Mouse (Mus musculus) limb, embryonic 12.5 days (tissue): ENCODE data around the gene Rps6kc1. TPM values are rescaled to one million over a fixed set of nuclear protein-coding genes. Genes with fewer than 3 reads are reported as not detected.

Experiments used
- ATAC-seq: fragments of 200-750 bp; cut with Nextera tagmentation; 2 replicates; pipeline ENCODE4 v1.8.0; 2017; ENCODE audit warnings: low read depth, moderate TSS enrichment; ENCODE audit not compliant: insufficient number of reproducible peaks, insufficient read depth, low FRiP score, low TSS enrichment
- H3K27ac ChIP-seq: fragments of 300-500 bp; sonication (generic); 2 replicates; pipeline ENCODE4 v1.5.1; 2016; ENCODE audit warnings: mild to moderate bottlenecking, moderate library complexity
- H3K27me3 ChIP-seq: fragments of 300-500 bp; sonication (generic); 2 replicates; pipeline ENCODE4 v1.6.1; 2016; ENCODE audit warnings: mild to moderate bottlenecking, moderate library complexity
- H3K36me3 ChIP-seq: fragments of 300-500 bp; sonication (generic); 2 replicates; pipeline ENCODE4 v1.6.1; 2016; ENCODE audit warnings: mild to moderate bottlenecking, moderate library complexity
- H3K4me1 ChIP-seq: fragments of 300-500 bp; sonication (generic); replicated peaks from 2 replicates; pipeline ENCODE4 v1.6.1; 2016
- H3K4me2 ChIP-seq: fragments of 300-500 bp; sonication (generic); 2 replicates; pipeline ENCODE4 v1.6.1; 2016; ENCODE audit warnings: mild to moderate bottlenecking, moderate library complexity
- H3K4me3 ChIP-seq: fragments of 300-500 bp; sonication (generic); replicated peaks from 2 replicates; pipeline ENCODE4 v1.5.1; 2016; ENCODE audit warnings: mild to moderate bottlenecking
- H3K9ac ChIP-seq: fragments of 300-500 bp; sonication (generic); replicated peaks from 2 replicates; pipeline ENCODE4 v1.6.1; 2016; ENCODE audit warnings: mild to moderate bottlenecking, moderate library complexity
- H3K9me3 ChIP-seq: fragments of 300-500 bp; sonication (generic); 2 replicates; pipeline ENCODE4 v1.6.1; 2016; ENCODE audit warnings: mild to moderate bottlenecking, moderate library complexity
- WGBS: fragments of 180-500 bp; shearing (Covaris S2); methylation state at CpG from one replicate; pipeline ENCODE4 v1.1.7; 2016; 5-methylcytosine and 5-hydroxymethylcytosine counted together
- polyA plus RNA-seq: library from polyadenylated mRNA; unstranded; fragments of >200 nt; fragmentation: Nextera tagmentation; extraction: Ambion mirVana; gene quantifications from 2 replicates; pipeline ENCODE4 v1.2.1, GENCODE M21; 2016

Gene Rps6kc1
- polyA plus RNA-seq, 1 experiment from 2014 or later, result 17.8 TPM

DNA sequence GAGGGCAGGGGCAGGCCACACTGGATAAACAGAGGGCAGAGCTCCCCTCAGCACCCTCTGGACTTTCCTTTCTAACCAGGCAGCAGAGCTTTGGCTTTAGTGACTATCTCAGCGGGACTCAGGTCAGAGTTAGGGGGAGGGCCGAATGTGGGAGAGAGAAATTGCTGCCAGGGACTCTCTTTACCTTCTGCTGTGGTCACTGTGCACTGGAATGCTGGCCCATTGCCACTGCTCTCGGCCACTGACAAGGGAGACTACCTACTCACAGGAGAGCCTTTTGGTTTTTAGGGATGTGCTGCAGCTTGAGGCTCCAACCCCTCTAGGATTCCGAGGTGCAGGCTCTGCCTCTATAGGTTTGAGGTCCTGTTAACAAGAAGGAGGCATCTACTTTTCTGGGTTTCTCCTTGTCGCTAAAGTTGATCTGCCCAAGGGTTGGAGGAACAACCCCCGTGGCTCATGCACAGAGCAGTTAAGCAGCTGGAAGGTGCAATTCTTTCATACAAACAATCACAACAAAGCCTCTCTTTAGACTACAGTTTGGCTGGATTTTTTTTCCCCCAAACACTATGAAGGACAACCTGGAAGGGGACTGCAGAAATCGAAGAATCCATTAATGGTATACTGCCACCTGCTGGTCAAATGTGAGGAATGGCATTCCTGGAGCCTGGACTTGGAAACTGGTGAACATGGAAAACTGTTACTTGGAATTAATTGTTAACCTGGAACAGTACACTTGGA, 114.7 kb downstream of the Rps6kc1 start:
- WGBS, result 60% methylated on average over 7 of the region's 7 CpGs
- no peaks in the 10 kb centered on the region for H3K27me3 ChIP-seq
- no peak overlapping the region for H3K4me3 ChIP-seq
- no peaks in the 10 kb centered on the region for H3K9me3 ChIP-seq
- H3K27ac ChIP-seq, result no peak overlapping the region
- peaks cover 5% of the 10 kb centered on the region; the same call in 1 of the 2 replicates for H3K4me1 ChIP-seq
- no peak overlapping the region for H3K9ac ChIP-seq
- no peak overlapping the region for H3K4me2 ChIP-seq
- no peak for ATAC-seq
- H3K36me3 ChIP-seq, result peaks cover 26% of the 10 kb centered on the region

DNA sequence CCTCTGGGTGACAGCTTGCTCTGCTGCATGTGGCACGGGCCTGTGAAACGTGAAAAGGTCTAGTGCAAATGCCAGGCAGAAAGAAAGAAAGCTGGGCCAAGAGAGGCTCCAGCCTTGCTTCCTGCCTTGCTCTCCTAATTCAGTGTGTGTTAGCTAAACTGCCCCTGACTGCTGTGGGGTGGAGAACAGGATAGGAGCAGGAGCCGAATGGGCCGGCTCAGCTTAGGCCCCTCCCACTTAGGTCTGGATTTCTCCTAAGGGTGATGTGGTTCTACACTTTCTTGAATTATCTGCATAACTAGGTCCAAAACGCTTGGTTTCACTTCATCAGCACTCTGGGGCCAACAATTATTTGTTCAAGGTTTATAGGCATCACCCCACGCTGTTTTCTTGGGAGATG, 119.9 kb downstream of the Rps6kc1 start:
- Histone ChIP-seq H3K9ac (no peak overlapping the region), H3K27ac (no peak overlapping the region), H3K4me3 (no peak overlapping the region), H3K9me3 (no peaks in the 10 kb centered on the region), H3K4me1 (peaks cover 7% of the 10 kb centered on the region; the same call in 1 of the 2 replicates), H3K4me2 (no peak overlapping the region), H3K27me3 (no peaks in the 10 kb centered on the region), H3K36me3 (no peaks in the 10 kb centered on the region)
- WGBS, result 79% methylated on average over 6 of the region's 6 CpGs
- ATAC-seq, result 0 out of 2 replicates have a peak, but pooled peaks have one; percentile 47

DNA sequence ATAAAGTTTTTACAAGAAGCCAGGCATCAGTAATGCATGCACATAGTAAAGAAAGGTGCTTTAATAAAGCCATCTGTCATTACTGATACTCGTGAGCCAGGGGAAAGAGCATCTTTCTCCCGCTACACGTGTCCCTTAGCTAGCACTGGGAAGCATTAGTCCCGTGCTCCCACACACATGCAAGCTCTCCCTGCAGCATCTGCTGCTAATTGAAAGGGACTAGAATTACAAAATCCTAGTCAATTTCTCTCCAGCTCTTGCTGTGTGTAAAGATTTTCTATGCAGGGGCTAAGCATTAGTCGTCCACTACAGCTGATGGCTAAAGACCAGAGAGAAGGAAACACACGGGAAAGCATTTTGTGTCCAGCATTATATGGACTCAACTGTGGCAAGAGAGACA, 120.8 kb downstream of the Rps6kc1 start:
- no peak overlapping the region for H3K9ac ChIP-seq
- no peaks in the 10 kb centered on the region for H3K9me3 ChIP-seq
- no peaks in the 10 kb centered on the region for H3K27me3 ChIP-seq
- peaks cover 6% of the 10 kb centered on the region; the same call in 1 of the 2 replicates for H3K4me1 ChIP-seq
- H3K27ac ChIP-seq, result no peak overlapping the region
- H3K4me2 ChIP-seq, result no peak overlapping the region
- H3K4me3 ChIP-seq, result no peak overlapping the region
- WGBS, result 72% methylated on average over 6 of the region's 6 CpGs
- H3K36me3 ChIP-seq, result 0 out of 2 replicates have a peak, but pooled peaks cover 3% of the 10 kb centered on the region
- ATAC-seq, result no peak

DNA sequence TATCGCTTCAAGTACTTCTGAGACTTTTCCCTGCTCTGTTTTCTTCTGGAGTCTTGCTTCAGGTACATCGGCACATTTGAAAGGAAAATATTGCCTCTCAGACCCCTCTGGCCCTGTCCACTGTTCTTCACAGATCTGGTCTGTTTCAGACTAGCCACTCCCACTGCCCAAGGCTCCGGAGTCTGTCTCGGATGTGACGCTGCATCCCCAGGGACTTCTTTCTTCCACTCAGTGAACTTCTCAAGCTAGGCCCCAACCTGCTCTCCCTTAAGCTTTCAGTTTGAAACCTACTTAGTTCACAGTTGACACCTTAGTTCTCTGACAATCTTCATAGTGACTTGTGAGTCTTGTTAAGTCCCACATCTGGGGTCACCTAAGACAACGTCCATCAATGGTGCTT, 133.9 kb downstream of the Rps6kc1 start:
- WGBS, result 79% methylated on average over 6 of the region's 6 CpGs
- Histone ChIP-seq H3K4me2 (no peak overlapping the region), H3K4me1 (0 out of 2 replicates have a peak, but pooled peaks cover 8% of the 10 kb centered on the region), H3K9me3 (no peaks in the 10 kb centered on the region), H3K9ac (no peak overlapping the region), H3K27me3 (no peaks in the 10 kb centered on the region), H3K27ac (no peak overlapping the region), H3K36me3 (peaks cover 36% of the 10 kb centered on the region), H3K4me3 (no peak overlapping the region)
- ATAC-seq, result no peak

DNA sequence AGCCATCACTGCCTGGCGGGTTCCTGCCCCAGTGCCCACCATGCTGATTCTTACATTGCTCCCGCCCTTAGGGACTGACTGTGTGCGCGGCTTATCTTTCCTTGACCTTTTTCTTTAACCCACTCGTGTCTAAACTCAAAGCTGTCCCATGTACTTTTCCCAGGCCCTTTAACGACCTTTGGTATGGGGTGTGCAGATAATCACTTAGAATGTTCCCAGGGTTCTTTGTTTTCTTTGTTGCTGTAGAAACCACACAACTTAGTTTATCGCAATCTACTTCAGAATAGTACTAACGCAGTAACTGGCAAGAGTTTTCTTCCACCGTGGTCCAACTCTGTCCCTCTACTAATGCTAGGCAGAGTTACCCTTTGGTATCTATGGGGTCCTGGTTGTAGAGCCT, 135.3 kb downstream of the Rps6kc1 start:
- Histone ChIP-seq H3K4me2 (no peak overlapping the region), H3K9ac (no peak overlapping the region), H3K27me3 (no peaks in the 10 kb centered on the region), H3K36me3 (peaks cover 30% of the 10 kb centered on the region), H3K4me3 (no peak overlapping the region), H3K9me3 (no peaks in the 10 kb centered on the region), H3K27ac (no peak overlapping the region), H3K4me1 (0 out of 2 replicates have a peak, but pooled peaks cover 8% of the 10 kb centered on the region)
- ATAC-seq, result no peak
- 89% methylated on average over 9 of the region's 9 CpGs for WGBS

DNA sequence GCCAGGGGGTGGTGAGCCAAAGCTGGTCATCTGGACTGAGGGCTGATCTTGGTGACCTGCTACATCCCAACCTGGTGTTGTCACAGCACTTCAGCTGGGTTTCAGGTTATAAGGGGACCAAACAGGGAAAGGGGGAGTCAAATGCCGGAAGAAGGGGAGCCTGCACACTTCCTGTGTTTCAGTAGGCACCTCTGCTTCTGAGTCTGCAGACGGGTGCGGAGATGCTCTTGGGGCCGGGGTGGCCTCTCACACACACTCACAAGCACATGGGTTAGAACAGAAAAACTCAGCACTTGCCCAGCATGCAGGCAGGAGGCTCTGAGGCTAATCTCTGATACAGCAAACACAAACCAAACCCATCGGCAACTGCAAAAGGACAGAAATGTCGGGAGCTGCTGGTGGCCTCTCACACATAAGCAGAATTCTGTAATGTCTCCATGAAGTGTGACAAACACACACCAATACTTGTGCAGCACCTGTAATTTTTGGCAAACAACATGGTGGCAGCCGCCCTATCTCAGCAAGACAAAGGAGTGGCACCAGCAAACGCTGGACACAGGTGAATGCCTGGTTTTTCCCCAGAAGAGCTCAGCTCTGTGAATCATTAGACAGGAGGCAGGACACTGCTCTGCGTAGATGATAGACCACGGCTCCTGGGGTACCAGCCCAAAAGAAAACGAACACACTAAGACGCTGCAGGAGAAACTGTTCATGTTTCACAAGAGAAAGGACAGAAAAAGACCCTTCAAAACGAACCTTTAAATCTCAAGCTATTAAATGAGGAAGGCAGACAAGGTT, 139.3 kb downstream of the Rps6kc1 start:
- Histone ChIP-seq H3K4me2 (no peak overlapping the region), H3K4me3 (no peak overlapping the region), H3K9me3 (no peaks in the 10 kb centered on the region), H3K27ac (no peak overlapping the region), H3K4me1 (no peaks in the 10 kb centered on the region; the same call in 1 of the 2 replicates), H3K27me3 (no peaks in the 10 kb centered on the region), H3K9ac (no peak overlapping the region), H3K36me3 (peaks cover 19% of the 10 kb centered on the region)
- no peak for ATAC-seq
- WGBS, result 82% methylated on average over 13 of the region's 13 CpGs

DNA sequence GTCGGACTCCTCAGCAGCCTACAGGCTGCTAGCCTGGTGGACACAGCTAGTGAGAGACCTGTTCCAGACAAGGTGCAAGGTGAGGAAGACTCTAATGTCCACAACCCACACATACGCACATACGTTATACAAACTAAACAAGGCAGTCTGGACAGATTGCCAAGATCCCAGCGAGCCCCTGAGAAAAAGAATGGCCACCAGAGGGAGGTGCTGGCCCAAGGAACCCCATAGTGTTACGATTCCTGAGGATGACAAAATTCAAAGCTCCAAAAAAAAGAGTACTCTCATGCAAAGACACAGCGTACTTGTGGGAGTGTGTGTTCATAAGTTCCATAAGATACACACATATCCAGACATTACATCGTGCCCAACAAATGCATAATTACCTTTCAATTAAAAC, 141.8 kb downstream of the Rps6kc1 start:
- no peak for ATAC-seq
- no peak overlapping the region for H3K4me2 ChIP-seq
- H3K27ac ChIP-seq, result no peak overlapping the region
- no peak overlapping the region for H3K9ac ChIP-seq
- no peaks in the 10 kb centered on the region for H3K27me3 ChIP-seq
- H3K4me3 ChIP-seq, result no peak overlapping the region
- no peaks in the 10 kb centered on the region; the same call in 1 of the 2 replicates for H3K4me1 ChIP-seq
- no peaks in the 10 kb centered on the region; the same call in 1 of the 2 replicates for H3K9me3 ChIP-seq
- H3K36me3 ChIP-seq, result peaks cover 7% of the 10 kb centered on the region
- WGBS, result 81% methylated on average over 7 of the region's 7 CpGs

DNA sequence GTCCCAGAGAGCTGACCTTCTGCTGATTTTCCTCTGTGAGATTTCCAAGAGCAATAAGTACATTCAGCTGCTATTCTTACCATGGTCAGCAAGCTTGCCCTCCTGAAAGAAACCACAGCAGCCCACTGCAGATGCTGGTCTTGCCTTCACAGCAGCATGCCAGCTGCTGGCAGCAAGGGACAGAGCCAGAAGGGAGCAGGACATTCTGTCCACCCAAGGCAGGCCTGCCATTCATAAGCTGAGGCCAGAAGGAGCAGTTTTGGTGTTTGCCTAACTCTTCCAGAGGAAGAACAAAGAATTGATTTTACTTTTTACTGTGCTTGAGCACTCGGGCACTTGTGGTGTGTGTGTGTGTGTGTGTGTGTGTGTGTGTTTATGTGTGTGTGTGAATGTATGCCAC, 143.3 kb downstream of the Rps6kc1 start:
- Histone ChIP-seq H3K4me2 (no peak overlapping the region), H3K36me3 (peaks cover 5% of the 10 kb centered on the region), H3K4me3 (no peak overlapping the region), H3K27me3 (no peaks in the 10 kb centered on the region), H3K27ac (no peak overlapping the region), H3K9ac (no peak overlapping the region), H3K9me3 (no peaks in the 10 kb centered on the region; the same call in 1 of the 2 replicates), H3K4me1 (no peaks in the 10 kb centered on the region; the same call in 1 of the 2 replicates)
- 39% methylated on average over 1 of the region's 1 CpGs for WGBS
- ATAC-seq, result no peak

DNA sequence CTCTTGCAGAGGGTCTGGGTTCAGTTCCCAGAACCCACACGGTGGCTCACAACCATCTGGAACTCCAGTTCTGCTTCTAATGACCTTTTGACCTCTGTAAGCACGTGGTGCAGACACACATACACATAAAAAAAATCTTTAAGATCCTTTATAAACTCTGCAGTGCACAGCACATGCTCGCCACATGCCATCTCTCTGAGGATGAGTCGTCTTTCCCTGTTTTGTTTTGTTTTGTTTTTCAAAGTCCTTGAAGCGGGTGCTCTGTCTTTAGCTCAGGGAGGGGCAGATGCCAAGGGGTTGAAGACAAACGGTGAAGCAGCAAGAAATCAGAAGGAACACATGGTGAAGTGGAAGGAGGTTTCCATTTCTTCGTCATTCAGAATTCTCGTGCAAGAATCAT, 143.9 kb downstream of the Rps6kc1 start:
- WGBS, result 53% methylated on average over 8 of the region's 8 CpGs
- Histone ChIP-seq H3K9me3 (no peaks in the 10 kb centered on the region; the same call in 1 of the 2 replicates), H3K9ac (no peak overlapping the region), H3K36me3 (no peaks in the 10 kb centered on the region), H3K4me3 (no peak overlapping the region), H3K27me3 (no peaks in the 10 kb centered on the region), H3K4me1 (no peaks in the 10 kb centered on the region; the same call in 1 of the 2 replicates), H3K4me2 (no peak overlapping the region), H3K27ac (no peak overlapping the region)
- no peak for ATAC-seq

DNA sequence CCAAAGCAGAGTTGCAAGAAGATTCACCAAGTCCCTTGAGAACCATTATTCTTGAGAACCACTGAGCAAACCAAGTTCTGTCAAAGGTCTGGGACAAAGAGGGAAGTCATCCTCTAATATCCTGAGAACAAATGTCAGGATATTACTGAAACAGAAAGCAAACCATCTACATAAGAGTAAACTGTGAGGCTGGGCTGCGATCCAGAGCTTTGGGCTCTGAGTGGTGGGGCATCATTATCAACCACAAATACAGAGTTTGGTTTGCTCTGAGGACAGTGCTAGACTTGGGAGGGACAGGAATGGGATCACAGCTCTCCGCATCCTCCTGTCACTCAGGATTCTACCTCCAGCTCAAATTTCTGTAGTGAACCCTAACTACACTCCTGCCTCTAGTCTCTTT, 144.8 kb downstream of the Rps6kc1 start:
- no peak overlapping the region for H3K27ac ChIP-seq
- H3K4me2 ChIP-seq, result no peak overlapping the region
- no peaks in the 10 kb centered on the region for H3K27me3 ChIP-seq
- no peak for ATAC-seq
- H3K4me1 ChIP-seq, result no peaks in the 10 kb centered on the region; the same call in 1 of the 2 replicates
- H3K9me3 ChIP-seq, result no peaks in the 10 kb centered on the region; the same call in 1 of the 2 replicates
- no peak overlapping the region for H3K4me3 ChIP-seq
- no peak overlapping the region for H3K9ac ChIP-seq
- WGBS, result 96% methylated on average over 2 of the region's 2 CpGs
- H3K36me3 ChIP-seq, result no peaks in the 10 kb centered on the region

DNA sequence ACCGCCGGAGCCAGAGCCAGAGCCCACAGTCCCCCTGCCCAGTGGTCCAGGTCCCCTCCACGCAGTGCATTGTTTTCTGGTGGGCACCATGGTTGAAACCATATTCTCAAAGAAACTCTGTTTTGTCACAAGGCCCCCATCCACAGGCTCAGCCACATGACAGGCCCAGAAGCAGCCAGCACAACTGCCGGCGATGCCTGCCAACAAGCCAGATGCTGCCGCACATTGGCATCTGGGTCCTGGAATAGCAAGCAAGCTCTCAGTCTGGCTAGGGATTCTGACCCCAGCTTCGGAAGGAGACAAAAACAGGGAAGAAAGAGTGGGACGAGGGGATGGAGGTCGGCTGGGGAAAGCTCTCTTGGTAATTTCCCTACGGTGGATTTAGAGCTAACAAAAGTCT, 147.8 kb downstream of the Rps6kc1 start:
- Histone ChIP-seq H3K9ac (no peak overlapping the region), H3K4me3 (no peak overlapping the region), H3K36me3 (no peaks in the 10 kb centered on the region), H3K27ac (no peak overlapping the region), H3K9me3 (no peaks in the 10 kb centered on the region; the same call in 1 of the 2 replicates), H3K4me1 (no peaks in the 10 kb centered on the region; the same call in 1 of the 2 replicates), H3K4me2 (no peak overlapping the region), H3K27me3 (no peaks in the 10 kb centered on the region)
- ATAC-seq, result no peak
- WGBS, result 83% methylated on average over 10 of the region's 10 CpGs
